Mouse (Mus musculus) cortical plate, adult 2 months (tissue): ENCODE results near the gene App.

Experiments
- CTCF ChIP-seq: fragments of 200-500 bp; IDR thresholded peaks from 2 replicates; pipeline ENCODE4 v1.5.1; 2011; ENCODE audit warnings: mild to moderate bottlenecking, control low read depth, low read length; ENCODE audit not compliant: insufficient read depth; ENCODE audit errors: extremely low read depth
- POLR2A ChIP-seq: fragments of 200-500 bp; IDR thresholded peaks from 2 replicates; pipeline ENCODE4 v1.6.1; 2011; ENCODE audit warnings: mild to moderate bottlenecking, low read length, control low read depth; ENCODE audit not compliant: insufficient read depth; ENCODE audit errors: extremely low read depth

DNA sequence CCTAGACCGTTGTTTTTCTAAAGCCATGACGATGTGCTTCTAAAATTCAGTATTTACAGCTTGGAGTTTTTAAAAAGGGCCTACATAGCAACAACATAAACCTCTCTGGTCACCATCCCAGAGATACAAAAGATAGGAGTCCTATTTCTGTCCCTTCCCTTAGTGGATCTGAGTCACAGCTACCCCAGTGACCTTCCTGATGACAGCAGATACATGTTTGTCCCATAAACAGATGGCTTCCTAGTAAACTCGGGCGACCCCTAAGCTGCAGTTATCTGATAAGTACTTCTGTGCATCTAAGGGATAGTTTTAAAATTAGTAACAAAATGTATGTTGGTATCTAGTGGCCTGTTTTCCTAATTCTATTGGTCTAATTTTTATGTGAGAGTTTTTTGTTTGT lies 26.1 kb downstream of the App start:
- no peak for TF ChIP-seq POLR2A
- no peak for TF ChIP-seq CTCF
